In the genomic region with DNA sequence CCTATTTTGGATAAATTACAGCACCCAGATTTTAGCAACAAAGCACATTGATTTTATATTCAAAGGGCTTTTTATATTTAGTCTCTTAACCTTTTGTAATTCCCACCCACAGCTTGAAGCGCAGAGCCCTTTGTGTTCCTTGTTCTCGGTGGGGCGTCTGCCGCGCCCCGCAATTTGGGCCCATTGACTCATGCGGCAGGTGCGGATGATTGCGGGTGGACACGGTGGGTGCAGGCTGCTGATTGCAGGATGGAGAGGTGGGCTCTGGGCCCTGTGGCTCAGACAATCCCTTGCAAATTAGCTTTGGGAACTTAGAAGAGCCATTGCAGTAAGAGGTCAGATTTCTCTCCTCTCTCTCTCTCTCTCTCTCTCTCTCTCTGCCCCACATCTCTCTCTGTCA, we compare ENCODE assay signal across 30 mouse cellular contexts. TPM values are rescaled to one million over a fixed set of nuclear protein-coding genes. Genes with fewer than 3 reads are reported as not detected.
DNase-seq lines count a peak whose midpoint lies in the region; ATAC-seq and TF ChIP-seq lines count a peak whose summit lies in the region.
"Had no signal": no experiment of that assay in that cellular context is flagged by ENCODE, and none has a peak within 500 bp of the region (broad histone marks: within the 10 kb centered on the region; RNA-seq: fewer than 3 reads in every experiment).

No protein-coding gene starts in this region.

- H3K36me3 ChIP-seq in midbrain, embryonic 10.5 days, result no peaks in the 10 kb centered on the region
- no peaks in the 10 kb centered on the region for H3K36me3 ChIP-seq in midbrain, embryonic 13.5 days
- no peaks in the 10 kb centered on the region for H3K36me3 ChIP-seq in thymus, adult 2 months (ENCODE audit: control insufficient read depth, insufficient read depth, low read length)
- H3K36me3 ChIP-seq: hindbrain, embryonic 13.5 days; limb, embryonic 12.5 days; liver, embryonic 15.5 days; lung, embryonic 15.5 days; midbrain, embryonic 15.5 days; neural tube, embryonic 12.5 days had no signal

- TF ChIP-seq POLR2A in olfactory bulb, adult 2 months (IDR thresholded peaks at IDR 0.05; ENCODE audit: insufficient read depth, low read depth, low read length), result no peak
- no peak for TF ChIP-seq POLR2A in thymus, adult 2 months (IDR thresholded peaks at IDR 0.05; ENCODE audit: control insufficient read depth, extremely low read depth, insufficient read depth, low read length, poor library complexity)

- ATAC-seq in midbrain, embryonic 13.5 days, result no peak
- ATAC-seq: intestine, postnatal 0 days; midbrain, embryonic 15.5 days; Patski had no signal

- peaks cover 49% of the 10 kb centered on the region for H3K4me1 ChIP-seq in midbrain, embryonic 10.5 days
- H3K4me1 ChIP-seq in midbrain, embryonic 13.5 days (replicated peaks), result peaks cover 41% of the 10 kb centered on the region
- peaks cover 16% of the 10 kb centered on the region for H3K4me1 ChIP-seq in brown adipose tissue, adult 24 weeks (ENCODE audit: control insufficient read depth, insufficient read depth, insufficient read length, low read length)
- H3K4me1 ChIP-seq in olfactory bulb, adult 2 months (ENCODE audit: control insufficient read depth, insufficient read depth, low read length), result peaks cover 73% of the 10 kb centered on the region
- H3K4me1 ChIP-seq in thymus, adult 2 months (replicated peaks; ENCODE audit: control insufficient read depth, insufficient read depth, low read length), result no peaks in the 10 kb centered on the region

- no peak overlapping the region for H3K9ac ChIP-seq in midbrain, embryonic 13.5 days (replicated peaks)
- H3K9ac ChIP-seq: hindbrain, embryonic 13.5 days; limb, embryonic 12.5 days; liver, embryonic 15.5 days; lung, embryonic 15.5 days; midbrain, embryonic 15.5 days; neural tube, embryonic 12.5 days had no signal

- WGBS in midbrain, embryonic 10.5 days, result 82% methylated on average over 10 of the region's 10 CpGs
- WGBS in midbrain, embryonic 13.5 days, result 59% methylated on average over 10 of the region's 10 CpGs
- WGBS in olfactory bulb, adult 2 months, result 33% methylated on average over 10 of the region's 10 CpGs
- WGBS in thymus, adult 2 months, result 97% methylated on average over 10 of the region's 10 CpGs

- no peaks in the 10 kb centered on the region for H3K27me3 ChIP-seq in midbrain, embryonic 10.5 days (ENCODE audit: low read depth, poor library complexity, severe bottlenecking)
- H3K27me3 ChIP-seq in midbrain, embryonic 13.5 days, result no peaks in the 10 kb centered on the region
- no peaks in the 10 kb centered on the region for H3K27me3 ChIP-seq in thymus, adult 2 months (ENCODE audit: control insufficient read depth, insufficient read depth, low read length)
- H3K27me3 ChIP-seq: CH12.LX; hindbrain, embryonic 13.5 days; limb, embryonic 12.5 days; liver, embryonic 15.5 days; lung, embryonic 15.5 days; midbrain, embryonic 15.5 days; neural tube, embryonic 12.5 days; Patski had no signal

- DNase-seq in midbrain, embryonic 10.5 days (ENCODE audit: low spot score), result no peak
- peak; percentile 29 for DNase-seq in R1 (ENCODE audit: low read depth, low spot score)
- no peak for DNase-seq in lung, postnatal 14 days
- DNase-seq in thymus, adult 2 months, result no peak
- no peak for DNase-seq in adrenal gland, postnatal 10 days
- DNase-seq: B cell, adult 2 months; cerebellum, adult 18-20 months; cerebellum, postnatal 14 days; gastrocnemius, adult 2 months; gastrocnemius, postnatal 36 days; heart, adult 18-20 months; heart, postnatal 4 days; kidney, adult 9 months; kidney, postnatal 10 days; layer of hippocampus, adult 9-11 months; lung, postnatal 4 days; thymus, postnatal 14 days had no signal

- H3K4me2 ChIP-seq in midbrain, embryonic 13.5 days (replicated peaks), result no peak overlapping the region
- H3K4me2 ChIP-seq: heart, embryonic 11.5 days; hindbrain, embryonic 13.5 days; limb, embryonic 12.5 days; lung, embryonic 15.5 days; midbrain, embryonic 15.5 days; neural tube, embryonic 12.5 days had no signal

- H3K27ac ChIP-seq in midbrain, embryonic 10.5 days (replicated peaks), result 0 out of 2 replicates have a peak overlapping the region, but pooled peaks have one; percentile 38
- no peak overlapping the region for H3K27ac ChIP-seq in midbrain, embryonic 13.5 days
- 0 out of 2 replicates have a peak overlapping the region, but pooled peaks have one; percentile 48 for H3K27ac ChIP-seq in brown adipose tissue, adult 24 weeks (replicated peaks; ENCODE audit: low read depth, low read length)
- peak overlapping the region; percentile 91 for H3K27ac ChIP-seq in olfactory bulb, adult 2 months (ENCODE audit: insufficient read depth, low read depth, low read length)
- H3K27ac ChIP-seq in thymus, adult 2 months (ENCODE audit: control insufficient read depth, insufficient read depth, low read length), result no peak overlapping the region
- H3K27ac ChIP-seq: hindbrain, embryonic 13.5 days; limb, embryonic 12.5 days; lung, embryonic 15.5 days; midbrain, embryonic 15.5 days; neural tube, embryonic 12.5 days had no signal

- H3K4me3 ChIP-seq in midbrain, embryonic 10.5 days, result no peak overlapping the region
- no peak overlapping the region for H3K4me3 ChIP-seq in midbrain, embryonic 13.5 days (replicated peaks)
- no peak overlapping the region for H3K4me3 ChIP-seq in brown adipose tissue, adult 24 weeks (ENCODE audit: insufficient read depth, low read depth, low read length)
- H3K4me3 ChIP-seq in olfactory bulb, adult 2 months (ENCODE audit: insufficient read depth, low read depth, low read length), result no peak overlapping the region
- no peak overlapping the region for H3K4me3 ChIP-seq in thymus, adult 2 months (ENCODE audit: control insufficient read depth, insufficient read depth, low read length)
- H3K4me3 ChIP-seq: gastrocnemius, adult 2 months; hindbrain, embryonic 13.5 days; limb, embryonic 12.5 days; liver, embryonic 15.5 days; lung, embryonic 15.5 days; midbrain, embryonic 15.5 days; neural tube, embryonic 12.5 days had no signal

- H3K9me3 ChIP-seq in midbrain, embryonic 10.5 days (replicated peaks), result no peaks in the 10 kb centered on the region
- no peaks in the 10 kb centered on the region for H3K9me3 ChIP-seq in midbrain, embryonic 13.5 days
- H3K9me3 ChIP-seq: hindbrain, embryonic 13.5 days; liver, embryonic 15.5 days; lung, embryonic 15.5 days; midbrain, embryonic 15.5 days; neural tube, embryonic 12.5 days had no signal

- TF ChIP-seq CTCF in olfactory bulb, adult 2 months (IDR thresholded peaks at IDR 0.05; ENCODE audit: insufficient read depth, low read depth, low read length), result no peak
- no peak for TF ChIP-seq CTCF in thymus, adult 2 months (IDR thresholded peaks at IDR 0.05; ENCODE audit: borderline replicate concordance, control insufficient read depth, extremely low read depth, insufficient read depth, low read length, poor library complexity)

RNA-seq across cellular contexts. Expression of a gene that starts 31.9 kb away (rescaled TPM):
- 5.1 and 6.2 TPM in 2 replicates for polyA plus RNA-seq in midbrain, embryonic 10.5 days (2016; fragmentation: Nextera tagmentation; extraction: Ambion mirVana)
- polyA plus RNA-seq in midbrain, embryonic 13.5 days (2015; fragmentation: Nextera tagmentation; extraction: Ambion mirVana), result 6.0 and 8.9 TPM in 2 replicates
- polyA plus RNA-seq in brown adipose tissue, adult 24 weeks (2012; ENCODE audit: insufficient read depth, insufficient read length, missing spikeins), result 1.3 and 1.8 TPM in 2 replicates
- polyA plus RNA-seq in olfactory bulb, adult 2 months (2012; ENCODE audit: insufficient read depth, insufficient read length, low replicate concordance, missing spikeins), result not detected in 2 replicates
- polyA plus RNA-seq in thymus, adult 2 months (2012; rRNA removed), result 3.8 and 5.0 TPM in 2 replicates
- 10 to 100 TPM in 1 of 2 experiments, 1 to 10 TPM in 1; 7.0 to 11.2 TPM for total RNA-seq in adrenal gland, postnatal 10 days (2021)

RNA-seq across cellular contexts. Expression of a gene that starts 32.1 kb away (rescaled TPM):
- 137 and 147 TPM in 2 replicates for polyA plus RNA-seq in midbrain, embryonic 10.5 days (2016; fragmentation: Nextera tagmentation; extraction: Ambion mirVana)
- polyA plus RNA-seq in midbrain, embryonic 13.5 days (2015; fragmentation: Nextera tagmentation; extraction: Ambion mirVana), result 121 and 124 TPM in 2 replicates
- 115 and 123 TPM in 2 replicates for polyA plus RNA-seq in brown adipose tissue, adult 24 weeks (2012; ENCODE audit: insufficient read depth, insufficient read length, missing spikeins)
- polyA plus RNA-seq in olfactory bulb, adult 2 months (2012; ENCODE audit: insufficient read depth, insufficient read length, low replicate concordance, missing spikeins), result not detected in 2 replicates
- 107 and 111 TPM in 2 replicates for polyA plus RNA-seq in thymus, adult 2 months (2012; rRNA removed)
- total RNA-seq in adrenal gland, postnatal 10 days (2021), result 10 to 100 TPM; 91.2 to 93.1 TPM

RNA-seq across cellular contexts. Expression of a gene that starts 51.5 kb away (rescaled TPM):
- polyA plus RNA-seq in midbrain, embryonic 10.5 days (2016; fragmentation: Nextera tagmentation; extraction: Ambion mirVana), result 21.0 and 21.1 TPM in 2 replicates
- 19.6 and 21.8 TPM in 2 replicates for polyA plus RNA-seq in midbrain, embryonic 13.5 days (2015; fragmentation: Nextera tagmentation; extraction: Ambion mirVana)
- polyA plus RNA-seq in brown adipose tissue, adult 24 weeks (2012; ENCODE audit: insufficient read depth, insufficient read length, missing spikeins), result 15.3 and 16.1 TPM in 2 replicates
- not detected in 2 replicates for polyA plus RNA-seq in olfactory bulb, adult 2 months (2012; ENCODE audit: insufficient read depth, insufficient read length, low replicate concordance, missing spikeins)
- 32.8 and 38.0 TPM in 2 replicates for polyA plus RNA-seq in thymus, adult 2 months (2012; rRNA removed)
- total RNA-seq in adrenal gland, postnatal 10 days (2021), result 10 to 100 TPM; 21.8 to 30.1 TPM

Comparison
In these comparisons a context has a peak if more than half of its experiments do, and no peak if none do; other contexts are left out.
1. H3K27ac ChIP-seq: peak in midbrain, embryonic 10.5 days (single experiment), brown adipose tissue, adult 24 weeks (single experiment) and olfactory bulb, adult 2 months (single experiment); none in midbrain, embryonic 13.5 days (single experiment) and thymus, adult 2 months (single experiment).
2. RNA of a gene that starts 51.5 kb away (polyA plus RNA-seq): 32.8 to 38.0 TPM in thymus, adult 2 months, 21.0 to 21.1 TPM in midbrain, embryonic 10.5 days, 19.6 to 21.8 TPM in midbrain, embryonic 13.5 days and 15.3 to 16.1 TPM in brown adipose tissue, adult 24 weeks; not detected in olfactory bulb, adult 2 months; every median in the first group is over 10 times any median in the second.